Mouse (Mus musculus) layer of hippocampus, postnatal 25 days (tissue): ENCODE results near the gene Usmg5. TPM values are rescaled to one million over a fixed set of nuclear protein-coding genes. Genes with fewer than 3 reads are reported as not detected.

Experiments used
- DNase-seq, 2 experiments: peaks; one replicate each; pipeline ENCODE4 v3.0.0; 2022; ENCODE audit warnings: mixed read lengths in 2 of 2, low spot score in 1 of 2; ENCODE audit errors: extremely low spot score in 1 of 2
- total RNA-seq, 2 experiments: library from RNA; stranded (reverse); gene quantifications; 2 replicates each; pipeline ENCODE4 v1.2.3; 2021

The Usmg5 gene
- total RNA-seq, 2 experiments from 2014 or later: 780 to 828 TPM

GRCm38 (mm10) chr19:47065860-47066259, 24.6 kb downstream of the Usmg5 start:
- DNase-seq: no peak

DNA sequence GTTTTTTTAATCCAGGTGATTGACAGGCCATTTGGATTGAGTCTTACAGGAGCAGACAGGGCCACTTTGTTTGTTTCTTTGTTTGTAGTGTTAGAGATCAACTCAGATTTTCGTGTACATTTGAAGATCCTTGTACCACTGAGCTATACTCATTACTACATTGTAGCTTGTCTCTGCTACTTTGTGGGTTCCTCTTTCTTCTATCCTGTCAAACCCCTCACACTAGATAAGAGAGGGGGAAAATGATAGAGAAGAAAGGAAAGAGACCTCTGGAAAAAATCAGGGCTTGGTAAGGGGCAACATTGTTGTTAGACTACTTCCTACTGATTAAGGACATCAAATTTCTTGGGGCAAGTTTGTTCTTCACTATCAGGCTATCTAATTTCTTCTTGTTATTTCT, 32.8 kb downstream of the Usmg5 start:
- DNase-seq: no peak

DNA sequence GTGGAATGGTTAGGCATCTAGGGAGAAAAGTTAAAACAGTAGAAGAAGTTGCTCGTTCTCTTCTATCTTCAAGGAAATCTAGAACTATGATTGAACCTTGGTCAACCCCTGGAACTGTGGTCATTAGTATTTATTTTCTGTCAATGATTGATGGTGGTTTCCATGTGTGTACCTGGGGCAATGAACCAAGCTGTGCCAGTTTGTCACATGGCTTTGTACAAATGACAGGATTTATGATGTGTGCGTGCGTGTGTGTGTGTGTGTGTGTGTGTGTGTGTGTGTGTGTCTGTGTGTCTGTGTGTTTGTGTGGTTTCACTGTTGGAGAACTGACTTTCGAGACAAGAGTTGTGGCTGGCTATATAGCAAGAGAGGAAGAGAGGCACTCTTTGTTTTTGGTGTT, 37.0 kb downstream of the Usmg5 start:
- no peak for DNase-seq

DNA sequence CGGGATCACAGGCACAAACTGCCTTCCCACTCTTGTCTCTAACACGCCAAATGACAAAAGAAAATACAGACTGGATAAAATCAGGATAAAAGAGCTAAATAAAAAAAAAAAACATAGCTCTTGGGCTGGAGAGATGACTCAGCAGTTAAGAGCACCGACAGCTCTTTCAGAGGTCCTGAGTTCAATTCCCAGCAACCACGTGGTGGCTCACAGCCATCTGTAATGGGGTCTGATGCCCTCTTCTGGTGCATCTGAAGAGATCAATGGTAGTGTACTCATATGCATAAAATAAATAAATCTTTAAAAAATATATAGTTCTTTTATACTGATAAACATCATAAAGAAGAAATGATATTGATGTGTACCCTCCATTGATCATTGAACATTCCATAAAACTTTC, 37.5 kb downstream of the Usmg5 start:
- no peak for DNase-seq

- DNase-seq: peak; percentile 76
Observed at GRCm38 (mm10) chr19:47050271-47051032, 40.0 kb downstream of the Usmg5 start, which contains the start of gene Pcgf6. Gene Pcgf6, minus strand, starts transcription at chr19:47050906.

DNA sequence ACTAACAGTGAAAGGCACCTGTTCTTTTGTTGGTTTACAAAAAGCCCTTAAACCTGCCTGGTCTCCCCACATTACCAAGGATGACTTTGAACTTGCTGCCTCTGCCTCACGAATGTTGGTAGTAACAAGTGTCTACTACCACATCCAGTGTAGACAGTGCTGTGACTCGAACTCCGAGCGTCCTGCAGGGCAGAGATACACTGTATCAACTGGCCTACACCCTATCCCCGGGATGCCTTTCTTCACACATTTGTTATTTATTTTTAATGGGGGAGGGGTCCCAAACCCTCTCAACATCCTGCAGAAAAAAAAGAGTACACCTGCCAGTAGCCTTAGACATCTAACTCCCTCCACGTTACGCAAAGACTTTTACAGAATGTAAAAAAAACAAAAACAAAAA, 40.6 kb downstream of the Usmg5 start:
- DNase-seq: no peak

DNA sequence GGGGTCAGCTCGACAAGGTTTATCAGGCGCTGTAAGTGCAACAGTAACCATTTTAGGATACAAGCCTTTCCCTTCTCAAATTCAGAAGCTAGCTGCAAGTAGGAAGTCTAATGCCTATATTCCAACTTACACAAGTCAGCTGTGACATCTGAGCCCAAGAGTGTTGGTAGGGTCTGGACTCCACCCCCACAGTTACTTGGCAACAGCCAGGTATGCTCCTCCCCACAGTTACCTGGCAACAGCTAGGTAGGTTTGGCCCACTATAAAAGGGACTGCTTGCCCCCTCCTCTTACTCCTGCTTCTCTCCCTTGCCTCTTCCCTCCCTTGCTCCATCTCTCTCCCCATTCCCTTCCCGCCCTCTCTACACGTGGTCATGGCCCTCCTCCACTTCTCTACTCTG, 41.4 kb downstream of the Usmg5 start:
- DNase-seq: no peak

GRCm38 (mm10) chr19:47047236-47047833, 43.1 kb downstream of the Usmg5 start:
- DNase-seq: no peak

- no peak for DNase-seq
Observed at GRCm38 (mm10) chr19:47046343-47046742, 44.1 kb downstream of the Usmg5 start.

DNA sequence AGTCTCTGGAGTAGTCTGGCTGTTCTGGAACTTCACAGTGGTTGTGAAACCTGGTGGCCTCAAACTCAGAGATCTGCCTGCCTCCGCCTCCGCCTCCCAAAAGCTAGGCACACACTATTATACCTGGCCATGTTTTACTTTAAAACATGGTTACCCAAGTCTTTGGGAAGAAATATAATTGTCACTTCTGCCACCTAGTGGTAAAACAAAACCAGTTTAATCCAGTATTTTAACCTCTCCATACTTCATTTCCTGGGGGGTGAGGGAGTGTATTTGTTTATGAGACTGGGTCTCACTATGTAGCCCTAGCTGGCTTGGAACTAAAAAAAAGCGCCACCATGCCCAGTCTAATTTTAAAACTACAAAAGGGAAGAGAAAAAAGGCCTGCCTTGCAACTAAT, 46.8 kb downstream of the Usmg5 start:
- DNase-seq: no peak

DNA sequence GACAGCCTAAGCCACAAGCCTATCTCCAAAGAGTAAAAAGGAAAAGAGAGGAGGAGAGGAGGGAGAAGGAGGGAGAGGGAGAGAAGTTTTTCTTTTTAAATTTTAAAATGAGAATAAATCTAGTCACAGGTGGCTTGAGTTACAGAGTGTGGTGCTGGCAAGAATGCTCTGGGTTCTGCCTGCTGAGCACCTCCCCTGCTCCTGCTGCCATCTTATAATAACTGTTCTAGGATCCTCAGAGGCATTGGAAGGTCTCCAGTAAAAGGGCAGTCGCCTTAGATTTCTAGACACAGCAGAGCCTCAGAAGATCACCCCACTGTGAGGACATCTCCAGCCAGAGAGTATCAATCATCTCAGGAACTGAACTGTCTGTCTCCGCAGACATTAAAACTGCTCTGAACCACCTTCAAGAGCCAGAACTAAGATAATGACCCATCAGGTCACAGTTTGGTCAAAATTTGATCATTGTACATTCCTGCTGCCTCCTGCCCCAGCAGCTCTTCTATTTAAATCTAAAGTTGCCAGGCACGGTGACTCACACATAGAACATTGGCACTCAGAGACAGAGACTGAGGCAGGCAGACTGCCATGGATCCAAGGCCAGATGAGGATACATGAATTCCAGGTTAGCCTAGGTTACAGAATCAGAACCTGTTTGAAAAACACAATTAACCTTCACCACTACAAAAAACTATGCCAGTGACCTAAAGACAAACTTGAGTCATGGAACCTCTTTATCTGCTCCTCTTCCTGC, 49.5 kb downstream of the Usmg5 start:
- no peak for DNase-seq

DNA sequence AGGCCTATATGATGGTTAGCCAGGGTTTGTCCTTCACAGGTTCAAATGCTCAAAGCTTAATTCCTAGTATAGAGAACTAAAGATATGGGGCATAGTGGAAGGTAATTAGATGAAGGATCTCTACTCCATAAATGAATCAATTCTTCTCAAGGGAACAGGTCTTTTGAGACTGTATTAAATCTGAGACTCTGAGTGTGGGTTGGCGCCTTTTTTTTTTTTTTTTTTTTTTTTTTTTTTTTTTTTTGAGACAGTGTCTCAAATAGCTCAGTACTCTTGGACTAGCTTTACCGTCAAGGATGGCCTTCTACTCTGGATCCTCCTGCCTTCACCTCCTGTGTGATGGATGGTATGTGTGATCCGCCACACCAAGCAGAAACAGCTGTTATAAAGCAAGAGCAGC, 53.9 kb downstream of the Usmg5 start:
- no peak for DNase-seq

GRCm38 (mm10) chr19:47034916-47035315, 55.5 kb downstream of the Usmg5 start:
- DNase-seq: no peak

Other genes starting within 250 kb of the Usmg5 start
- gene Ina, start 75.9 kb downstream of the Usmg5 start, total RNA-seq: 100 to 1,000 TPM; 178 to 189 TPM
- gene Nt5c2, start 75.5 kb downstream of the Usmg5 start, total RNA-seq: 10 to 100 TPM; 70.7 to 71.1 TPM
- 10 to 100 TPM; 14.5 to 20.2 TPM for gene Pcgf6, start 39.7 kb downstream of the Usmg5 start, total RNA-seq
- gene Taf5, start 22.9 kb downstream of the Usmg5 start, total RNA-seq: 1 to 10 TPM; 6.0 to 7.2 TPM
- 10 to 100 TPM; 15.7 to 19.2 TPM for gene Pdcd11, start 121 bp upstream of the Usmg5 start, total RNA-seq
- 1 to 10 TPM; 4.9 to 5.2 TPM for gene Calhm2, start 47.6 kb upstream of the Usmg5 start, total RNA-seq
- gene Calhm1, start 53.6 kb upstream of the Usmg5 start, total RNA-seq: not detected
- not detected for gene Calhm3, start 67.1 kb upstream of the Usmg5 start, total RNA-seq
- gene Neurl1a, start 88.2 kb upstream of the Usmg5 start, total RNA-seq: 100 to 1,000 TPM; 186 to 192 TPM